Mouse (Mus musculus): ENCODE data around the gene Sec31b. TPM values are rescaled to one million over a fixed set of nuclear protein-coding genes. Genes with fewer than 3 reads are reported as not detected.

Gene Sec31b
- total and polyA plus RNA-seq, 3 experiments: 0.12 to 1.2 TPM; not detected in 1

GRCm38 (mm10) chr19:44553286-44553685 is 7.6 kb upstream of the Sec31b start:
- Histone ChIP-seq H3K9me3 (replicated peaks; ENCODE audit: insufficient read depth, low read length) (no peaks in the 10 kb centered on the region), H3K9ac (ENCODE audit: control insufficient read depth, low read depth, low read length, poor library complexity, severe bottlenecking) (no peak overlapping the region), H3K4me3 (ENCODE audit: control insufficient read depth in 1 of 2, insufficient read depth in 1 of 2, low read depth in 2 of 2, low read length in 2 of 2) (no peak overlapping the region), H3K4me1 (ENCODE audit: control insufficient read depth in 1 of 2, insufficient read depth in 2 of 2, low read length in 2 of 2) (peaks cover 2 to 10% of the 10 kb centered on the region in 2 experiments; a peak in 2 of 4 replicates), H3K79me2 (ENCODE audit: control insufficient read depth, insufficient read depth, low read length, poor library complexity) (peaks cover 19% of the 10 kb centered on the region), H3K27ac (ENCODE audit: control insufficient read depth, low read depth, low read length) (no peak overlapping the region), H3K36me3 (ENCODE audit: control insufficient read depth in 1 of 2, insufficient read depth in 2 of 2, low read length in 2 of 2) (peaks cover 11 to 13% of the 10 kb centered on the region in 2 experiments), H3K27me3 (ENCODE audit: control insufficient read depth in 1 of 2, insufficient read depth in 2 of 2, low read length in 2 of 2) (no peaks in the 10 kb centered on the region)
- no peak for TF ChIP-seq GABPA (IDR thresholded peaks at IDR 0.05; ENCODE audit: low read depth, low read length)
- TF ChIP-seq BHLHE40 (IDR thresholded peaks at IDR 0.05; ENCODE audit: borderline replicate concordance, low read depth, low read length): no peak
- DNase-seq (ENCODE audit: low read depth, low spot score): no peak

DNA sequence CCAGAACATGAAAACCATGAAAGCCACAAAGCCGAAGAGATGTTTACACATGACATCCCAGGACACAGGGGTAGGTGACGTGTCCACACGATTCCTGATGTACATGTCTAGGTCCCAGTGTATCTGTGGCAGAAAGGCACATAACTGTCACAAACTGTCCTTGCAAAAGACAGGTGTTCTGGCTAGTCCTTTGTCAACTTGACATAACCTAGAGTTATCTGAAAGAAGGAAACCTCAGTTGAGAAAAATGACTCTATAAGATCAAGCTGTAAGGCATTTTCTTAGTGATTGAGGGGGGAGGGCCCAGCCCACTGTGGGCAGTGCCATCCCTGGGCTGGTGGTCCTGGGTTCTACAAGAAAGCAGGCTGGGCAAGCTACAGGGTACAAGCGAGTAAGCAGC is 7.1 kb upstream of the Sec31b start, which contains the start of gene Gm20538:
Gm20538 (minus strand) TSS at position 101 of the 400 bp plus-strand sequence.
- Histone ChIP-seq H3K9me3 (replicated peaks; ENCODE audit: insufficient read depth, low read length) (no peaks in the 10 kb centered on the region), H3K79me2 (ENCODE audit: control insufficient read depth, insufficient read depth, low read length, poor library complexity) (peaks cover 19% of the 10 kb centered on the region), H3K27me3 (ENCODE audit: control insufficient read depth in 1 of 2, insufficient read depth in 2 of 2, low read length in 2 of 2) (no peaks in the 10 kb centered on the region), H3K4me3 (ENCODE audit: control insufficient read depth in 1 of 2, insufficient read depth in 1 of 2, low read depth in 2 of 2, low read length in 2 of 2) (no peak within 1 kb of the TSS), H3K27ac (ENCODE audit: control insufficient read depth, low read depth, low read length) (no peak within 1 kb of the TSS), H3K4me1 (ENCODE audit: control insufficient read depth in 1 of 2, insufficient read depth in 2 of 2, low read length in 2 of 2) (peaks cover 2 to 10% of the 10 kb centered on the region in 2 experiments; a peak in 2 of 4 replicates), H3K9ac (ENCODE audit: control insufficient read depth, low read depth, low read length, poor library complexity, severe bottlenecking) (no peak within 1 kb of the TSS), H3K36me3 (ENCODE audit: control insufficient read depth in 1 of 2, insufficient read depth in 2 of 2, low read length in 2 of 2) (peaks cover 11 to 13% of the 10 kb centered on the region in 2 experiments)
- DNase-seq (ENCODE audit: low read depth, low spot score): no peak
- no peak for TF ChIP-seq POLR2AphosphoS5 (IDR thresholded peaks at IDR 0.05; ENCODE audit: borderline replicate concordance, low read depth, low read length)
- TF ChIP-seq TAL1 (IDR thresholded peaks at IDR 0.05; ENCODE audit: low read length): no peak
- no peak for TF ChIP-seq GABPA (IDR thresholded peaks at IDR 0.05; ENCODE audit: low read depth, low read length)
- no peak for TF ChIP-seq POLR2AphosphoS2 (IDR thresholded peaks at IDR 0.05; ENCODE audit: low read length)
- no peak for TF ChIP-seq ETS1 (IDR thresholded peaks at IDR 0.05; ENCODE audit: low read depth, low read length)
- no peak for TF ChIP-seq USF1 (IDR thresholded peaks at IDR 0.05; ENCODE audit: low read depth, low read length)
- no peak for TF ChIP-seq HCFC1 (IDR thresholded peaks at IDR 0.05; ENCODE audit: low read depth, low read length)
- TF ChIP-seq SMC3 (IDR thresholded peaks at IDR 0.05; ENCODE audit: low read depth, low read length): no peak
- TF ChIP-seq E2F4 (IDR thresholded peaks at IDR 0.05; ENCODE audit: borderline replicate concordance, low read depth, low read length): no peak
- TF ChIP-seq CTCF (IDR thresholded peaks at IDR 0.05 in 2 of 3, conservative IDR thresholded peaks at IDR 0.05 in 1 of 3; ENCODE audit: control insufficient read depth in 1 of 3, insufficient read depth in 1 of 3, low read depth in 2 of 3, low read length in 3 of 3, poor library complexity in 1 of 3, severe bottlenecking in 1 of 3): no peak

DNA sequence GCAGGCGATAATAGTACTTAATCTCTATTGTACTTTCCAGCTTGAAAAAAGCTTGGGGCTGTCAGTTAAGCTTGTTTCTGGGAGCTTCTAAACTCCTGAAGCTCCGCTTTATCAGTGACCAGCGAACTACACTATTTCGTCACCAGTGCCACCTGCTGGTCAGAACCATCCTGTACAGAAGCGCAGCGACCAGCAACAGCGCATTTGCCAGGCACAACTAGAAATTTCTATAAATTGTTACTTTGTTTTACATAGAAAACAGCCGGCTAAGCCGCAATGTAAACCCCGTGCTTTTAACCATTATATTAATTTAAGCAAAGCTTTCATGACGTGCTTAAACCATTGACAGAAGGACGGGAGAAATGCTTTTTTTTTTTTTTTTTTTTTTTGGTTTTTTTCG is 889 bp downstream of the Sec31b start:
- no peak overlapping the region for H3K9ac ChIP-seq (ENCODE audit: control insufficient read depth, low read depth, low read length, poor library complexity, severe bottlenecking)
- peaks cover 0 to 1% of the 10 kb centered on the region in 2 experiments; a peak in 2 of 4 replicates for H3K36me3 ChIP-seq (ENCODE audit: control insufficient read depth in 1 of 2, insufficient read depth in 2 of 2, low read length in 2 of 2)
- H3K4me3 ChIP-seq (ENCODE audit: control insufficient read depth in 1 of 2, insufficient read depth in 1 of 2, low read depth in 2 of 2, low read length in 2 of 2): no peak overlapping the region
- H3K79me2 ChIP-seq (ENCODE audit: control insufficient read depth, insufficient read depth, low read length, poor library complexity): no peaks in the 10 kb centered on the region
- no peaks in the 10 kb centered on the region for H3K27me3 ChIP-seq (ENCODE audit: control insufficient read depth in 1 of 2, insufficient read depth in 2 of 2, low read length in 2 of 2)
- H3K4me1 ChIP-seq (ENCODE audit: control insufficient read depth in 1 of 2, insufficient read depth in 2 of 2, low read length in 2 of 2): no peaks in the 10 kb centered on the region
- no peak overlapping the region for H3K27ac ChIP-seq (ENCODE audit: control insufficient read depth, low read depth, low read length)
- DNase-seq (ENCODE audit: low read depth, low spot score): peak; percentile 85
- no peaks in the 10 kb centered on the region for H3K9me3 ChIP-seq (replicated peaks; ENCODE audit: insufficient read depth, low read length)
- TF ChIP-seq MAX (IDR thresholded peaks at IDR 0.05; ENCODE audit: low read length) (no peak), SIN3A (IDR thresholded peaks at IDR 0.05; ENCODE audit: low read length) (no peak), TCF12 (IDR thresholded peaks at IDR 0.05; ENCODE audit: low read depth, low read length) (no peak), RAD21 (IDR thresholded peaks at IDR 0.05; ENCODE audit: low read depth, low read length) (peak; percentile 64), E2F4 (IDR thresholded peaks at IDR 0.05; ENCODE audit: borderline replicate concordance, low read depth, low read length) (no peak), EP300 (IDR thresholded peaks at IDR 0.05; ENCODE audit: low read depth in 1 of 2, low read length in 2 of 2) (no peak), POLR2A (IDR thresholded peaks at IDR 0.05; ENCODE audit: control insufficient read depth in 1 of 2, insufficient read depth in 1 of 2, low read depth in 1 of 2, low read length in 2 of 2, poor library complexity in 1 of 2) (no peak), CTCF (IDR thresholded peaks at IDR 0.05 in 2 of 3, conservative IDR thresholded peaks at IDR 0.05 in 1 of 3; ENCODE audit: control insufficient read depth in 1 of 3, insufficient read depth in 1 of 3, low read depth in 2 of 3, low read length in 3 of 3, poor library complexity in 1 of 3, severe bottlenecking in 1 of 3) (peak; percentile 60 to 90 (median 86)), ZC3H11A (IDR thresholded peaks at IDR 0.05; ENCODE audit: low read depth, low read length) (peak; percentile 28; the same call in 1 of the 2 replicates), ZNF384 (IDR thresholded peaks at IDR 0.05; ENCODE audit: low read depth, low read length) (peak; percentile 80), CHD1 (IDR thresholded peaks at IDR 0.05; ENCODE audit: low read depth, low read length) (no peak), MYC (IDR thresholded peaks at IDR 0.05; ENCODE audit: low read depth, low read length) (no peak), USF2 (IDR thresholded peaks at IDR 0.05; ENCODE audit: borderline replicate concordance in 1 of 2, insufficient read depth in 1 of 2, low read depth in 1 of 2, low read length in 2 of 2) (no peak), ZKSCAN1 (IDR thresholded peaks at IDR 0.05; ENCODE audit: low read depth, low read length) (no peak), HCFC1 (IDR thresholded peaks at IDR 0.05; ENCODE audit: low read depth, low read length) (no peak), SMC3 (IDR thresholded peaks at IDR 0.05; ENCODE audit: low read depth, low read length) (peak; percentile 80), RCOR1 (IDR thresholded peaks at IDR 0.05; ENCODE audit: low read depth, low read length) (no peak), GATA1 (IDR thresholded peaks at IDR 0.05; ENCODE audit: low read depth, low read length) (peak; percentile 61; the same call in 1 of the 2 replicates)

Data from MEL (cell line).